16 mouse cellular contexts compared by ENCODE assay signal in genomic region chr16:93367995-93368394, GRCm38 (mm10).
DNase-seq lines count a peak whose midpoint lies in the region; ATAC-seq and TF ChIP-seq lines count a peak whose summit lies in the region.
"Had no signal": no experiment of that assay in that cellular context is flagged by ENCODE, and none has a peak within 500 bp of the region (broad histone marks: within the 10 kb centered on the region; RNA-seq: fewer than 3 reads in every experiment).

No protein-coding gene starts in this region.

- TF ChIP-seq POLR2A in liver, adult 2 months (IDR thresholded peaks at IDR 0.05; ENCODE audit: extremely low read depth, insufficient read depth, low read length), result no peak

- no peak for TF ChIP-seq CTCF in liver, adult 2 months (IDR thresholded peaks at IDR 0.05; ENCODE audit: low read depth, low read length)

- peak; percentile 88 for DNase-seq in liver, adult 2 months (ENCODE audit: extremely low read depth, low read depth, low spot score)
- no peak for DNase-seq in liver
- peak; percentile 58 for DNase-seq in kidney, postnatal 14 days
- no peak for DNase-seq in adrenal gland, adult 8-10 months
- DNase-seq in frontal cortex, postnatal 14 days (ENCODE audit: low spot score in 2 of 2), result no peak
- DNase-seq: cerebellum, adult 9-10 months; heart, postnatal 36 days; lung, postnatal 10 days; right cerebral cortex, postnatal 14 days; thymus, adult 18-20 months had no signal

- peak overlapping the region; percentile 78 for H3K27ac ChIP-seq in liver, adult 2 months (replicated peaks; ENCODE audit: insufficient read depth, low read depth, low read length)
- peak overlapping the region; percentile 81 for H3K27ac ChIP-seq in embryonic facial prominence, embryonic 13.5 days
- H3K27ac ChIP-seq in intestine, embryonic 16.5 days (ENCODE audit: low read length), result peak overlapping the region; percentile 65
- H3K27ac ChIP-seq: midbrain, embryonic 15.5 days had no signal

- H3K9me3 ChIP-seq in embryonic facial prominence, embryonic 13.5 days, result no peaks in the 10 kb centered on the region
- H3K9me3 ChIP-seq in intestine, embryonic 16.5 days (ENCODE audit: control insufficient read depth, low read length), result no peaks in the 10 kb centered on the region
- H3K9me3 ChIP-seq: heart, embryonic 13.5 days; liver, embryonic 15.5 days; midbrain, embryonic 15.5 days had no signal

- WGBS in liver, adult 2 months, result 22% methylated on average over 6 of the region's 6 CpGs
- WGBS in embryonic facial prominence, embryonic 13.5 days, result 87% methylated on average over 6 of the region's 6 CpGs
- WGBS in intestine, embryonic 16.5 days, result 65% methylated on average over 6 of the region's 6 CpGs

- H3K4me1 ChIP-seq in liver, adult 2 months (ENCODE audit: control insufficient read depth, insufficient read depth, low read length), result peaks cover 19% of the 10 kb centered on the region; the same call in 1 of the 2 replicates
- H3K4me1 ChIP-seq in embryonic facial prominence, embryonic 13.5 days, result peaks cover 32% of the 10 kb centered on the region
- peaks cover 30% of the 10 kb centered on the region for H3K4me1 ChIP-seq in intestine, embryonic 16.5 days (ENCODE audit: control insufficient read depth, insufficient read depth, low read length)

- peak overlapping the region; percentile 42; the same call in 1 of the 2 replicates for H3K9ac ChIP-seq in liver, adult 2 months (ENCODE audit: low read depth, low read length)
- H3K9ac ChIP-seq in embryonic facial prominence, embryonic 13.5 days, result no peak overlapping the region
- H3K9ac ChIP-seq in intestine, embryonic 16.5 days (ENCODE audit: low read depth, low read length), result no peak overlapping the region
- H3K9ac ChIP-seq: heart, embryonic 13.5 days; liver, embryonic 15.5 days; midbrain, embryonic 15.5 days had no signal

- no peak for ATAC-seq in embryonic facial prominence, embryonic 13.5 days (ENCODE audit: insufficient number of reproducible peaks, insufficient read depth, low FRiP score, low TSS enrichment, low read depth)
- ATAC-seq in intestine, embryonic 16.5 days, result peak; percentile 55
- ATAC-seq: forebrain, embryonic 14.5 days; midbrain, embryonic 15.5 days had no signal

- H3K27me3 ChIP-seq in liver, adult 2 months (ENCODE audit: control insufficient read depth, insufficient read depth, low read length), result no peaks in the 10 kb centered on the region
- peaks cover 8% of the 10 kb centered on the region; the same call in 1 of the 2 replicates for H3K27me3 ChIP-seq in embryonic facial prominence, embryonic 13.5 days
- H3K27me3 ChIP-seq in intestine, embryonic 16.5 days (replicated peaks; ENCODE audit: control insufficient read depth, insufficient read depth, low read length), result no peaks in the 10 kb centered on the region
- H3K27me3 ChIP-seq: midbrain, embryonic 15.5 days had no signal

- H3K4me2 ChIP-seq in embryonic facial prominence, embryonic 13.5 days, result no peak overlapping the region
- peak overlapping the region; percentile 26; the same call in 1 of the 2 replicates for H3K4me2 ChIP-seq in intestine, embryonic 16.5 days (ENCODE audit: low read depth, low read length)
- H3K4me2 ChIP-seq: heart, embryonic 13.5 days; liver, embryonic 15.5 days; midbrain, embryonic 15.5 days had no signal

- no peaks in the 10 kb centered on the region for H3K79me2 ChIP-seq in liver, adult 2 months (ENCODE audit: control insufficient read depth, insufficient read depth, low read length)

- H3K36me3 ChIP-seq in liver, adult 2 months (ENCODE audit: control insufficient read depth, insufficient read depth, low read length), result no peaks in the 10 kb centered on the region
- H3K36me3 ChIP-seq in embryonic facial prominence, embryonic 13.5 days, result no peaks in the 10 kb centered on the region
- H3K36me3 ChIP-seq in intestine, embryonic 16.5 days (ENCODE audit: control insufficient read depth, insufficient read depth, low read length), result no peaks in the 10 kb centered on the region
- H3K36me3 ChIP-seq: heart, embryonic 13.5 days; liver, embryonic 15.5 days; midbrain, embryonic 15.5 days had no signal

- peak overlapping the region; percentile 40; the same call in 1 of the 2 replicates for H3K4me3 ChIP-seq in liver, adult 2 months (ENCODE audit: insufficient read depth, low read depth, low read length)
- no peak overlapping the region for H3K4me3 ChIP-seq in embryonic facial prominence, embryonic 13.5 days
- 0 out of 2 replicates have a peak overlapping the region, but pooled peaks have one; percentile 9 for H3K4me3 ChIP-seq in intestine, embryonic 16.5 days (ENCODE audit: low read length)
- H3K4me3 ChIP-seq: heart, embryonic 13.5 days; liver, embryonic 15.5 days; midbrain, embryonic 15.5 days had no signal

Comparison
In these comparisons a context has a peak if more than half of its experiments do, and no peak if none do; other contexts are left out.
1. DNase-seq: peak in liver, adult 2 months (single experiment) and kidney, postnatal 14 days (single experiment); none in liver (single experiment), adrenal gland, adult 8-10 months (single experiment) and frontal cortex, postnatal 14 days (0 of 2).
2. Peak in every context shown above with its lines, with median percentiles within 50 percentile points of each other: H3K27ac ChIP-seq.